Mouse (Mus musculus): ENCODE measurements around the gene Rps2.
A peak's percentile ranks its signal among the peaks of the same experiment; 100 is the strongest.

Rps2 gene

GRCm38 (mm10) chr17:24734513-24734912, 16.6 kb downstream of the Rps2 start:
- no peak for DNase-seq

GRCm38 (mm10) chr17:24735446-24735845, 17.5 kb downstream of the Rps2 start:
- DNase-seq = no peak

GRCm38 (mm10) chr17:24736330-24737051, 18.6 kb downstream of the Rps2 start, which contains the start of gene Msrb1:
Gene Msrb1, plus strand, starts transcription at chr17:24736642.
- DNase-seq = peak; percentile 96

GRCm38 (mm10) chr17:24737135-24737810, 19.4 kb downstream of the Rps2 start:
- DNase-seq = no peak

GRCm38 (mm10) chr17:24738238-24738637, 20.3 kb downstream of the Rps2 start:
- DNase-seq = no peak

GRCm38 (mm10) chr17:24739926-24740325, 22.0 kb downstream of the Rps2 start:
- no peak for DNase-seq

- no peak for DNase-seq
Observed at GRCm38 (mm10) chr17:24742307-24742706, 24.4 kb downstream of the Rps2 start.

GRCm38 (mm10) chr17:24743896-24744295, 26.0 kb downstream of the Rps2 start:
- no peak for DNase-seq

- DNase-seq = no peak
Observed at GRCm38 (mm10) chr17:24744381-24744780, 26.5 kb downstream of the Rps2 start.

- DNase-seq = peak; percentile 90
Observed at GRCm38 (mm10) chr17:24745526-24746497, 27.9 kb downstream of the Rps2 start.

- no peak for DNase-seq
Observed at GRCm38 (mm10) chr17:24746986-24747385, 29.1 kb downstream of the Rps2 start.

GRCm38 (mm10) chr17:24751528-24751927, 33.6 kb downstream of the Rps2 start:
- DNase-seq = no peak

- DNase-seq = peak; percentile 19
Observed at GRCm38 (mm10) chr17:24752415-24753394, 34.8 kb downstream of the Rps2 start, which contains the start of gene Hs3st6. Gene Hs3st6, plus strand, starts transcription at chr17:24752988.

GRCm38 (mm10) chr17:24757394-24757793, 39.5 kb downstream of the Rps2 start:
- DNase-seq = no peak

- no peak for DNase-seq
Observed at GRCm38 (mm10) chr17:24761121-24761520, 43.2 kb downstream of the Rps2 start.

- DNase-seq = no peak
Observed at GRCm38 (mm10) chr17:24765016-24765905, 47.3 kb downstream of the Rps2 start.

GRCm38 (mm10) chr17:24766266-24766875, 48.5 kb downstream of the Rps2 start:
- no peak for DNase-seq

- no peak for DNase-seq
Observed at GRCm38 (mm10) chr17:24769146-24769545, 51.2 kb downstream of the Rps2 start.
